Mouse (Mus musculus): Measurements from ENCODE around the gene Ino80e. TPM values are rescaled to one million over a fixed set of nuclear protein-coding genes. Genes with fewer than 3 reads are reported as not detected.

Ino80e gene
- polyA plus RNA-seq, 1 experiment from 2014 or later, result 80.7 TPM

DNA sequence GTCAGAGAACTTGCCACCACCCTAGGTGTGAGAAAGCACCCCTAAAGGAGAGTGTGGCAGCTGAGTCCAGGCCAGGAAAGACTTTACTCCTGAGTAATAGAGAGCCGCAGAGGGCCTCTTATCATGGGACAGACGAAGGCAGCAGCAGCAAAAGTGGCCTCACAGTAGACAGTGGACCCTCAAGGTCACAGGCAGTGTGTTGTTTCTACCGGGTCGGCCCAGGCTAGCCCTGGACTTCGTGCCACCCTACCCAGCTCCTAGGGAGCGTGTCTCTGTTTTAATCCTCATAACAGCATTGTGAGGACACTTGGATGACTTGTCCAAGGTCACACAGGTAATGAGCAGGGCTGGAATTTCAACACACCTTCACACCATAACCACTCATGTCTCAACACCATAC, 12.0 kb downstream of the Ino80e start:
- peaks cover 37% of the 10 kb centered on the region for H3K36me3 ChIP-seq
- no peak overlapping the region for H3K9ac ChIP-seq
- 87% methylated on average over 6 of the region's 6 CpGs for WGBS
- no peak for ATAC-seq (ENCODE audit: insufficient number of reproducible peaks, low FRiP score, low TSS enrichment, low read depth)
- H3K9me3 ChIP-seq, result no peaks in the 10 kb centered on the region
- no peak overlapping the region for H3K4me3 ChIP-seq
- peaks cover 39% of the 10 kb centered on the region for H3K27me3 ChIP-seq
- peaks cover 19% of the 10 kb centered on the region for H3K4me1 ChIP-seq
- no peak overlapping the region for H3K4me2 ChIP-seq
- H3K27ac ChIP-seq, result no peak overlapping the region

DNA sequence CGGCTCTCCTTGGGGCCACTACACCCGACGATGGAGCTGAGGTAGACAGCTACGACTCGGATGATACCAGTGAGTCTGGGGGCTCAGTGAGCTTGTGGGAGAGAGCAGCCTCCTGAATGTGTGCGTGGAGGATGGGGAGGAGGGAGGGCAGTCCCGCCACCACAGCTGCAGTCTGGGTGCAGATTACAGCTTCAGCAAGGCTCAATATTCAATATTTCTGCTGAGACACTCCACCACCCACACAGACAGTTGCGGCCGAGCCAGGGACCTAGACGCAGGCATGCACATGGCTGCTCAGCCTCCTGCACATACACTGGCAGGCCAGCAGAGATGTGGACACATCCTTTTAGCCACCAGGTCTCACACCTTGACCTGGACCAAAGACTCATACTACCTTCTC, 13.4 kb downstream of the Ino80e start:
- Histone ChIP-seq H3K4me3 (peak overlapping the region; percentile 50; the same call in 1 of the 2 replicates), H3K4me1 (peaks cover 19% of the 10 kb centered on the region), H3K4me2 (peak overlapping the region; percentile 98; the same call in 1 of the 2 replicates), H3K27me3 (peaks cover 39% of the 10 kb centered on the region), H3K9me3 (no peaks in the 10 kb centered on the region), H3K27ac (no peak overlapping the region), H3K9ac (no peak overlapping the region), H3K36me3 (peaks cover 23% of the 10 kb centered on the region)
- ATAC-seq (ENCODE audit: insufficient number of reproducible peaks, low FRiP score, low TSS enrichment, low read depth), result no peak
- WGBS, result 28% methylated on average over 10 of the region's 10 CpGs

DNA sequence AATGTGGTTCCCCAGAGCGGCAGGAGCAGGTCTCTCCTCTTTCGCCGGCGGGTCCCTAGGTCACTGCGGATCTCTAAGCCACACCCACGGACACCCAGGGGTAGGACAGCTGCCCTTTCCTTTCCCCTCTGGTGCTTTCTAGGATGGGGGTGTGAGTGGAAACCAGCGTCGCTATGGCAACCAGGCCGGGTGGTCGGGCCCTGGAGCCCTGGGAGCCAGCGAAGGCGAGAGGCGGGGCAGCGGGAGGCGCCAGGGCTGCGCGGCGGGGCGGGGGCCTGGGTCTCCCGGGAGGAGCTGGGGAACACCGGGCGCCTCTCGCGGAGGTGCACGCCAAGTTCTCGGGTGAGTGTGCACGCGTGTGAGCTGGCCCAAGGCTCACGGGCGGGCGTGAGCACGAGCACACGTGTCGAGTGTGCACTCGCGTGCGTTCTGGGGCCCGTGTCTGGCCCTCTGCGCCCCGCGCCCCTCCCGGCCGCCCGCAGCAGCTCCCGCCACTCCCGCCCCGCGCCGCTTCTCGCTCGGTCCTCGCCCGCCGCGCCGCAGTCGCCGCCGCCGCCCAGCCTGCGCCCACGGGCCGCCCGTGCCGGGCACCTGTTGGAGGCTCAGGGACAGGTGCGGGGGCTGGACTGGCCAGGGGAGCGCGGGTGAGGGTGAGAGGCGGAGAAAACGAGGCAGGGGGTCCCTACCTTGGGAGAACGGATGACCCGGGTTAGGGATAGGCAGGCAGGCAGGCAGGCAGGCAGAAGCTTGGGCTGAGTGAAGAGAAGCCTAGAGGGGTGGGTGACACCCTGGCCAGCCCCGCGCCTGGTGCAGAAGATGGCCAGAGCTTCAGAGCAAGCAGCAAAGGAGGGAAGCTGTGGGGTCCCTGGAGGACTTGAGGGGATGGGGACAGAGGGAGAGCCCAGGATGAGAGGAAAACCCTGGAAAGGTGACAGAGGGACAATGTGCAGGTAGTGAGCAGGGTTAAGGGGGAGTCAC, 14.5 kb downstream of the Ino80e start:
- no peaks in the 10 kb centered on the region for H3K9me3 ChIP-seq
- ATAC-seq (ENCODE audit: insufficient number of reproducible peaks, low FRiP score, low TSS enrichment, low read depth), result 0 out of 2 replicates have a peak, but pooled peaks have one; percentile 19
- peak overlapping the region; percentile 36 for H3K9ac ChIP-seq
- H3K4me2 ChIP-seq, result peak overlapping the region; percentile 98
- H3K4me3 ChIP-seq, result peak overlapping the region; percentile 50
- H3K4me1 ChIP-seq, result peaks cover 19% of the 10 kb centered on the region
- peaks cover 39% of the 10 kb centered on the region for H3K27me3 ChIP-seq
- WGBS, result under 1% methylated on average over 74 of the region's 74 CpGs
- H3K27ac ChIP-seq, result no peak overlapping the region
- H3K36me3 ChIP-seq, result peaks cover 12% of the 10 kb centered on the region

GRCm38 (mm10) chr7:126847116-126847420, 15.1 kb downstream of the Ino80e start, which contains the start of gene Doc2a:
Gene Doc2a (plus strand): TSS chr7:126847416.
- H3K27ac ChIP-seq, result no peak within 1 kb of the TSS
- ATAC-seq (ENCODE audit: insufficient number of reproducible peaks, low FRiP score, low TSS enrichment, low read depth), result no peak
- H3K4me1 ChIP-seq, result peaks cover 19% of the 10 kb centered on the region
- peak within 1 kb of the TSS; percentile 36 for H3K9ac ChIP-seq
- peaks cover 6% of the 10 kb centered on the region for H3K36me3 ChIP-seq
- WGBS, result 30% methylated on average over 4 of the region's 4 CpGs
- peaks cover 39% of the 10 kb centered on the region for H3K27me3 ChIP-seq
- H3K9me3 ChIP-seq, result no peaks in the 10 kb centered on the region
- H3K4me3 ChIP-seq, result peak within 1 kb of the TSS; percentile 50
- peak within 1 kb of the TSS; percentile 98 for H3K4me2 ChIP-seq

- Histone ChIP-seq H3K4me3 (no peak overlapping the region), H3K4me2 (no peak overlapping the region), H3K27ac (no peak overlapping the region), H3K9ac (no peak overlapping the region), H3K4me1 (peaks cover 19% of the 10 kb centered on the region), H3K9me3 (no peaks in the 10 kb centered on the region), H3K27me3 (peaks cover 39% of the 10 kb centered on the region), H3K36me3 (no peaks in the 10 kb centered on the region)
- no peak for ATAC-seq (ENCODE audit: insufficient number of reproducible peaks, low FRiP score, low TSS enrichment, low read depth)
- 96% methylated on average over 2 of the region's 2 CpGs for WGBS
These were observed 16.7 kb downstream of the Ino80e start for GRCm38 (mm10) chr7:126845516-126845915.

DNA sequence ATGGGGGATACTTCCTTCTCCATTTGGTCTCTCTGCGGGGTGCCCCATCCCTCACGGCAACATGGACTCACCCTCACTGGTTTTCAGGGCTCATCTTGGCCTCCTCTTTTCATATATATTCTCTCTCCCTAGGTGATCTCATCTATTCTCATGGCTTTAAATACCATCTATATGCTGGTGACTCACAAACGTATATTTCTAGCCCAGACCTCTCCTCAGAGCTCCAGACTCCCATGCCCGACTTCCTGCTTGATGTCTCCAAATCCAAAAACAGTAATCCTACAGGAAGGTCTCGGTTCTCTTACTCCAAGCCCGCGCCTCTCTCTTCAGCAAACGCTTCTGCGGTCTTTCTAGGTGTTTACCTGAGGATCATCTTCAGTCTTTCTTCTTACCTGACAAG, 18.9 kb downstream of the Ino80e start:
- no peak overlapping the region for H3K9ac ChIP-seq
- no peak for ATAC-seq (ENCODE audit: insufficient number of reproducible peaks, low FRiP score, low TSS enrichment, low read depth)
- peaks cover 12% of the 10 kb centered on the region for H3K4me1 ChIP-seq
- no peaks in the 10 kb centered on the region for H3K9me3 ChIP-seq
- 76% methylated on average over 9 of the region's 9 CpGs for WGBS
- peaks cover 18% of the 10 kb centered on the region for H3K27me3 ChIP-seq
- no peak overlapping the region for H3K4me2 ChIP-seq
- H3K27ac ChIP-seq, result no peak overlapping the region
- no peak overlapping the region for H3K4me3 ChIP-seq
- H3K36me3 ChIP-seq, result no peaks in the 10 kb centered on the region

- 96% methylated on average over 1 of the region's 1 CpGs for WGBS
- no peak for ATAC-seq (ENCODE audit: insufficient number of reproducible peaks, low FRiP score, low TSS enrichment, low read depth)
- peaks cover 4% of the 10 kb centered on the region for H3K4me1 ChIP-seq
These were observed 28.9 kb downstream of the Ino80e start for GRCm38 (mm10) chr7:126833294-126833693.

GRCm38 (mm10) chr7:126832036-126832598, 30.1 kb downstream of the Ino80e start:
- Histone ChIP-seq H3K9ac (no peak overlapping the region), H3K4me1 (peaks cover 4% of the 10 kb centered on the region), H3K4me2 (peak overlapping the region; percentile 41), H3K36me3 (no peaks in the 10 kb centered on the region), H3K27me3 (0 out of 2 replicates have a peak, but pooled peaks cover 17% of the 10 kb centered on the region), H3K4me3 (peak overlapping the region; percentile 23), H3K9me3 (no peaks in the 10 kb centered on the region), H3K27ac (no peak overlapping the region)
- ATAC-seq (ENCODE audit: insufficient number of reproducible peaks, low FRiP score, low TSS enrichment, low read depth), result peak; percentile 64
- WGBS, result 2% methylated on average over 21 of the region's 21 CpGs

More at GRCm38 (mm10) chr7:126833294-126833693, 28.9 kb downstream of the Ino80e start:
- Histone ChIP-seq H3K27me3 (0 out of 2 replicates have a peak, but pooled peaks cover 17% of the 10 kb centered on the region), H3K27ac (no peak overlapping the region), H3K4me2 (no peak overlapping the region), H3K9me3 (no peaks in the 10 kb centered on the region), H3K4me3 (no peak overlapping the region), H3K9ac (no peak overlapping the region), H3K36me3 (no peaks in the 10 kb centered on the region)

GRCm38 (mm10) chr7:126831539-126831938, 30.6 kb downstream of the Ino80e start, which contains the start of gene 4930451I11Rik:
Gene 4930451I11Rik (minus strand): TSS chr7:126831639.
- peak within 1 kb of the TSS; percentile 41 for H3K4me2 ChIP-seq
- H3K4me1 ChIP-seq, result peaks cover 4% of the 10 kb centered on the region
- H3K9me3 ChIP-seq, result no peaks in the 10 kb centered on the region
- H3K27ac ChIP-seq, result no peak within 1 kb of the TSS
- no peaks in the 10 kb centered on the region for H3K36me3 ChIP-seq
- H3K9ac ChIP-seq, result no peak within 1 kb of the TSS
- 64% methylated on average over 5 of the region's 5 CpGs for WGBS
- peak within 1 kb of the TSS; percentile 23 for H3K4me3 ChIP-seq
- no peak for ATAC-seq (ENCODE audit: insufficient number of reproducible peaks, low FRiP score, low TSS enrichment, low read depth)
- 0 out of 2 replicates have a peak, but pooled peaks cover 20% of the 10 kb centered on the region for H3K27me3 ChIP-seq

- Histone ChIP-seq H3K27ac (no peak overlapping the region), H3K36me3 (no peaks in the 10 kb centered on the region), H3K4me3 (no peak overlapping the region), H3K4me2 (no peak overlapping the region), H3K4me1 (peaks cover 6% of the 10 kb centered on the region), H3K27me3 (peaks cover 58% of the 10 kb centered on the region), H3K9me3 (no peaks in the 10 kb centered on the region), H3K9ac (no peak overlapping the region)
- 73% methylated on average over 5 of the region's 5 CpGs for WGBS
- ATAC-seq (ENCODE audit: insufficient number of reproducible peaks, low FRiP score, low TSS enrichment, low read depth), result no peak
These were observed 36.2 kb downstream of the Ino80e start for GRCm38 (mm10) chr7:126825952-126826351.

GRCm38 (mm10) chr7:126825403-126825802, 36.8 kb downstream of the Ino80e start:
- no peak overlapping the region for H3K27ac ChIP-seq
- no peak overlapping the region for H3K9ac ChIP-seq
- no peaks in the 10 kb centered on the region for H3K36me3 ChIP-seq
- 18% methylated on average over 8 of the region's 8 CpGs for WGBS
- no peak for ATAC-seq (ENCODE audit: insufficient number of reproducible peaks, low FRiP score, low TSS enrichment, low read depth)
- peaks cover 53% of the 10 kb centered on the region for H3K27me3 ChIP-seq
- H3K4me1 ChIP-seq, result peaks cover 6% of the 10 kb centered on the region
- H3K9me3 ChIP-seq, result no peaks in the 10 kb centered on the region
- no peak overlapping the region for H3K4me3 ChIP-seq
- no peak overlapping the region for H3K4me2 ChIP-seq

- no peak overlapping the region for H3K4me2 ChIP-seq
- H3K4me1 ChIP-seq, result peaks cover 6% of the 10 kb centered on the region
- no peak overlapping the region for H3K9ac ChIP-seq
- H3K4me3 ChIP-seq, result no peak overlapping the region
- no peak overlapping the region for H3K27ac ChIP-seq
- 9% methylated on average over 10 of the region's 10 CpGs for WGBS
- no peaks in the 10 kb centered on the region for H3K36me3 ChIP-seq
- no peak for ATAC-seq (ENCODE audit: insufficient number of reproducible peaks, low FRiP score, low TSS enrichment, low read depth)
- peaks cover 51% of the 10 kb centered on the region for H3K27me3 ChIP-seq
- H3K9me3 ChIP-seq, result no peaks in the 10 kb centered on the region
These were observed 38.2 kb downstream of the Ino80e start for GRCm38 (mm10) chr7:126823940-126824339.

Measured in limb, embryonic 15.5 days (tissue).